Mouse (Mus musculus): ENCODE data around the gene Commd4.

DNA sequence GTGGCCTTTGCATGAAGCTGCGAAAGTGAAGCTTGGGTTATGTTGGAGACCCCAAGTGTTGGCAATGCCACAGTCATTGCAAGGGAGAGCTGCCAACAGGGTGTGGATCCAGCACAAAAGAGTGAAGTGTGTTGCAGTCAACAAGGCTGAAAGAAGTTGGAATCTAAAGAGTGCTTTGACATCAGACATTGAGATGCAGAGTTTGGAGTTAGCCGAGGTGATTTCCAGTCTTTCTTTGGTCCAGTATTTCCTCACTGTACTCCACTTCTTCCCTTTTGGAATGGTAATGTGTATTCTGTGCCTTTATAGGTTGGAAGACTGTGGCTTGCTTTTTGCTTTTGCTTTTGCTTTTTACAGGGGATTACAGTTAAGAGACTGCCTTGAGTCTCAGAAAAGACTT lies 8.0 kb upstream of the Commd4 start:
- TF ChIP-seq GATA1 (IDR thresholded peaks at IDR 0.05; ENCODE audit: borderline replicate concordance, low read length) (no peak), FLI1 (IDR thresholded peaks at IDR 0.05; ENCODE audit: low read length) (no peak)

Data from megakaryocyte, embryonic 14.5 days (primary cell).